Mouse (Mus musculus) midbrain, embryonic 13.5 days (tissue): ENCODE data around the gene Runx2. TPM values are rescaled to one million over a fixed set of nuclear protein-coding genes. Genes with fewer than 3 reads are reported as not detected.

Experiments
- ATAC-seq: fragments of 200-750 bp; cut with Nextera tagmentation; 2 replicates; pipeline ENCODE4 v1.8.0; 2017; ENCODE audit warnings: mild to moderate bottlenecking, moderate TSS enrichment, moderate library complexity
- H3K27ac ChIP-seq: fragments of 300-500 bp; sonication (generic); 2 replicates; pipeline ENCODE4 v1.5.1; 2015; ENCODE audit warnings: inconsistent platforms, mild to moderate bottlenecking, moderate library complexity
- H3K27me3 ChIP-seq: fragments of 300-500 bp; sonication (generic); 2 replicates; pipeline ENCODE4 v1.6.1; 2015; ENCODE audit warnings: mild to moderate bottlenecking, inconsistent platforms
- H3K36me3 ChIP-seq: fragments of 300-500 bp; sonication (generic); 2 replicates; pipeline ENCODE4 v1.6.1; 2015; ENCODE audit warnings: mild to moderate bottlenecking, inconsistent platforms
- H3K4me1 ChIP-seq: fragments of 300-500 bp; sonication (generic); replicated peaks from 2 replicates; pipeline ENCODE4 v1.6.1; 2015; ENCODE audit warnings: inconsistent platforms
- H3K4me2 ChIP-seq: fragments of 300-500 bp; sonication (generic); replicated peaks from 2 replicates; pipeline ENCODE4 v1.6.1; 2015; ENCODE audit warnings: moderate library complexity, mild to moderate bottlenecking, inconsistent platforms
- H3K4me3 ChIP-seq: fragments of 300-500 bp; sonication (generic); replicated peaks from 2 replicates; pipeline ENCODE4 v1.5.1; 2015; ENCODE audit warnings: mild to moderate bottlenecking, inconsistent platforms
- H3K9ac ChIP-seq: fragments of 300-500 bp; sonication (generic); replicated peaks from 2 replicates; pipeline ENCODE4 v1.6.1; 2015; ENCODE audit warnings: mild to moderate bottlenecking, inconsistent platforms
- H3K9me3 ChIP-seq: fragments of 300-500 bp; sonication (generic); 2 replicates; pipeline ENCODE4 v1.6.1; 2016; ENCODE audit warnings: mild to moderate bottlenecking, inconsistent platforms
- WGBS: fragments of 180-500 bp; shearing (Covaris S2); methylation state at CpG from one replicate; pipeline ENCODE4 v1.1.7; 2015; 5-methylcytosine and 5-hydroxymethylcytosine counted together
- polyA plus RNA-seq: library from polyadenylated mRNA; unstranded; fragments of >200 nt; fragmentation: Nextera tagmentation; extraction: Ambion mirVana; gene quantifications from 2 replicates; pipeline ENCODE4 v1.2.1, GENCODE M21; 2015

Gene Runx2
- 0.14 and 0.77 TPM in 2 replicates for polyA plus RNA-seq

DNA sequence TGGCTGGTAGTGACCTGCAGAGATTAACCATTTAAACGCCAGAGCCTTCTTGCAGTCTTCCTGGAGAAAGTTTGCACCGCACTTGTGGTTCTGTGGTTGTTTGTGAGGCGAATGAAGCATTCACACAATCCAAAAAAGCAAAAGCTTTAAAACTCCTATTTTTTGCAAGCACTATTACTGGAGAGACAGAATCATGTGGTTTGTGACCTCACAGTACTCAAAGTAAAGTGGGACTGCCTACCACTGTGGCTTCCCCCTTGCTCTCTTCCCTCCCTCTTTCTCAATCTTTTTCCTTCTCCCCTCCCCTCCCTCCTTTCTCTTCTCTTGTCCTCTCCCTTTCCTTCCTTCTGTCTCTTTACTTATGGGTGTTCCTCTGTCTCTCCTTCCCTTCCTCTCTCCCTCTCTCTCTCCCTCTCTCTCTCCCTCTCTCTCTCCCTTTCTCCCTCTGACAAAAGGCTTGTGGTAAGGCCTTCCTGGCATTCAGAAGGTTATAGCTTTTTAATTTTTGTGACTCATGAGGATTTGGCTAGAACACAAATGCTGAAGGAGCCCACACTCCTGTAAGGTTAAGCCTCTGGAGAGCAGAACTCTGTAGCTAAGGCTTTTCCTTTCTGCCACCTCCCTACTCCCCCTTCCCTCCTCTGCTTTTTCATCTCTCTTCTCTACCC, at the start of gene Runx2:
Gene Runx2 (minus strand): TSS at position 290 of the 668 bp plus-strand sequence.
- no peak within 1 kb of the TSS for H3K4me2 ChIP-seq

GRCm38 (mm10) chr17:44863165-44863564, 48.6 kb upstream of the Runx2 start:
- no peak overlapping the region for H3K27ac ChIP-seq
- ATAC-seq, result no peak
- H3K4me1 ChIP-seq, result no peaks in the 10 kb centered on the region
- H3K27me3 ChIP-seq, result no peaks in the 10 kb centered on the region
- WGBS, result 97% methylated on average over 6 of the region's 6 CpGs
- no peak overlapping the region for H3K4me3 ChIP-seq
- no peaks in the 10 kb centered on the region for H3K9me3 ChIP-seq
- H3K4me2 ChIP-seq, result no peak overlapping the region
- no peaks in the 10 kb centered on the region for H3K36me3 ChIP-seq
- H3K9ac ChIP-seq, result no peak overlapping the region

More for the DNA sequence above, at the start of gene Runx2:
- H3K9ac ChIP-seq, result no peak within 1 kb of the TSS
- WGBS, result 28% methylated on average over 3 of the region's 3 CpGs
- 0 out of 2 replicates have a peak, but pooled peaks cover 3% of the 10 kb centered on the region for H3K27me3 ChIP-seq
- peaks cover 13% of the 10 kb centered on the region; the same call in 1 of the 2 replicates for H3K4me1 ChIP-seq
- H3K4me3 ChIP-seq, result no peak within 1 kb of the TSS
- no peak within 1 kb of the TSS for H3K27ac ChIP-seq
- H3K36me3 ChIP-seq, result no peaks in the 10 kb centered on the region
- no peaks in the 10 kb centered on the region for H3K9me3 ChIP-seq
- ATAC-seq, result no peak

DNA sequence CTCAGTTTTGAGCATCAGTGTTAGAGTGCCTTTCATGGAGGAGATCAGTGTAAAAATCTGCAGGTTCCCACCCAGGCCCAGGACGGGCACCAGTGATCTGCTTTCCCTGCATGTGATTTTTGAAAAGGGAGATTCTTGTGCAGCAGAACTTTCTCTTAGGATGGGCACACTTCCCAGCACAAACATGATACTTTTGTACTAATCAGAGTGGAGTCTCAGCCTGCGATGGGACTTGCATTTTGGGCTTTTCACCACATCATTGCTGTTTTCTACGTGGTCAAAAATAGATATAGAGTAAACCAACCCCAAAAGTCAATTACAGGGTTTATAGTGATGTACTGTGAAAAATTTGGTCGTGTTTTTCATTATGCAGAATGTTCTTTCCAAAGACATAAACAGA, 27.6 kb upstream of the Runx2 start:
- no peaks in the 10 kb centered on the region for H3K9me3 ChIP-seq
- no peaks in the 10 kb centered on the region for H3K27me3 ChIP-seq
- H3K27ac ChIP-seq, result no peak overlapping the region
- no peak overlapping the region for H3K4me3 ChIP-seq
- H3K9ac ChIP-seq, result no peak overlapping the region
- WGBS, result 81% methylated on average over 4 of the region's 4 CpGs
- ATAC-seq, result no peak
- no peaks in the 10 kb centered on the region for H3K36me3 ChIP-seq
- no peaks in the 10 kb centered on the region for H3K4me1 ChIP-seq
- H3K4me2 ChIP-seq, result no peak overlapping the region

DNA sequence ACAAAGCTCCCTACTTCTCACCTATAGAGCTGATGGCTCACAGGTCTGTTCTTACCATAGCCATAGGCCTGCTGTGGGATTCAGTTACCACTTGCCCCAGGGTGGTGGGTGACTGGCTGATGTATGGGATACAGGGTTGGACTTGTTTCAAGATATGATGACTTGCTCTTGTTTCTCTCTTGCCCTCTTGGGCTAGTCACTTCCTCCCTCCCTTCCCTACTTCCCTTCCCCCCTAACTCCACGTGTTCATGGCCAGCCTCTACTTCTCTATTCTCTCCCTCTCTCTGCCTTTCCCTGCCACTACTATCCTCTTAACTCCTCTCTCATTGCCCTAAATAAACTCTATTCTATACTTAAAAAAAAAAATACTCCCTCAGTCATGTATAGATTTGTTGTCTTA, 16.6 kb upstream of the Runx2 start:
- ATAC-seq, result no peak
- WGBS, result 83% methylated on average over 1 of the region's 1 CpGs
- no peaks in the 10 kb centered on the region for H3K27me3 ChIP-seq
- H3K9me3 ChIP-seq, result no peaks in the 10 kb centered on the region
- H3K4me2 ChIP-seq, result no peak overlapping the region
- H3K4me3 ChIP-seq, result no peak overlapping the region
- no peaks in the 10 kb centered on the region for H3K4me1 ChIP-seq
- H3K36me3 ChIP-seq, result no peaks in the 10 kb centered on the region
- H3K9ac ChIP-seq, result no peak overlapping the region
- H3K27ac ChIP-seq, result no peak overlapping the region

DNA sequence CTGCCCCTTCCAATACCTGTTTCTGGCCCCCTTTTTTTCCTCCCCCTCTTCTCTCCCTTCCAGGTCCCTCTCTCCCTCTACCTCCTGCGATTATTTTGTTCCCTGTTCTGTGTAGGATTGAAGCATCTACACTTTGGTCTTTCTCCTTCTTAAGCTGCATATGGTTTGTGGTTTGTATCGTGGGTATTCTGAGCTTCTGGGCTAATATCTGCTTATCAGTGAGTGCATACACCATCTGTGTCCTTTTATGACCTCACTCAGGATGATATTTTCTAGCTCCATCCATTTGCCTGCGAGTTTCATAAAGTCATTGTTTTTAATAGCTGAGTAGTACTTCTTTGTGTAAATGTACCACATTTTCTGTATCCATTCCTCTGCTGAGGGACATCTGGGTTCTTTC, 15.0 kb upstream of the Runx2 start:
- H3K4me1 ChIP-seq, result no peaks in the 10 kb centered on the region
- H3K4me2 ChIP-seq, result no peak overlapping the region
- no peaks in the 10 kb centered on the region for H3K9me3 ChIP-seq
- no peaks in the 10 kb centered on the region for H3K36me3 ChIP-seq
- H3K4me3 ChIP-seq, result no peak overlapping the region
- WGBS, result 89% methylated on average over 3 of the region's 3 CpGs
- H3K27me3 ChIP-seq, result no peaks in the 10 kb centered on the region
- no peak overlapping the region for H3K9ac ChIP-seq
- no peak overlapping the region for H3K27ac ChIP-seq
- no peak for ATAC-seq

GRCm38 (mm10) chr17:44827964-44828363, 13.4 kb upstream of the Runx2 start:
- H3K36me3 ChIP-seq, result no peaks in the 10 kb centered on the region
- no peaks in the 10 kb centered on the region for H3K9me3 ChIP-seq
- H3K4me2 ChIP-seq, result no peak overlapping the region
- no peak overlapping the region for H3K4me3 ChIP-seq
- no peak overlapping the region for H3K27ac ChIP-seq
- no peaks in the 10 kb centered on the region for H3K27me3 ChIP-seq
- H3K9ac ChIP-seq, result no peak overlapping the region
- H3K4me1 ChIP-seq, result no peaks in the 10 kb centered on the region
- ATAC-seq, result no peak
- WGBS, result 84% methylated on average over 4 of the region's 4 CpGs

GRCm38 (mm10) chr17:44827124-44827523, 12.5 kb upstream of the Runx2 start:
- Histone ChIP-seq H3K4me1 (no peaks in the 10 kb centered on the region), H3K27ac (no peak overlapping the region), H3K36me3 (no peaks in the 10 kb centered on the region), H3K4me2 (no peak overlapping the region), H3K27me3 (no peaks in the 10 kb centered on the region), H3K9ac (no peak overlapping the region), H3K4me3 (no peak overlapping the region), H3K9me3 (no peaks in the 10 kb centered on the region)
- WGBS, result 92% methylated on average over 3 of the region's 3 CpGs
- ATAC-seq, result no peak

DNA sequence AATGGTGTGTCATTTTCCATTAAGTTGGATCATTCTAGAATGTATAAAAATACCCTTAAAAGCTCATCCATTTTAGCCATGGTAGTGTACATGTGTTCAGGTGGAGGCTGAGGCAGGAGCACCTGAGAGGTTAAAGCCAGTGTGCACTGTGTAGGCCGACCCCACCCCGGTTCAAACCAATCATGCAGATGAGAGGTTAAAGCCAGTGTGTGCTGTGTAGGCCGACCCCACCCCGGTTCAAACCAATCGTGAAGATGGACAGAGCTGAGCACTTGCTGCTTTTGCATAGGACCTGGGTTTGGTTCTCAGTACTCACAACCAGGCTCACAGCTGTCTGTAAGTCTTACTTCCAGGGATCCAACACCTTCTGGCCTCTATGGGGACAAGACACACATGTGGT, 7.3 kb upstream of the Runx2 start:
- ATAC-seq, result no peak
- WGBS, result 92% methylated on average over 5 of the region's 5 CpGs

DNA sequence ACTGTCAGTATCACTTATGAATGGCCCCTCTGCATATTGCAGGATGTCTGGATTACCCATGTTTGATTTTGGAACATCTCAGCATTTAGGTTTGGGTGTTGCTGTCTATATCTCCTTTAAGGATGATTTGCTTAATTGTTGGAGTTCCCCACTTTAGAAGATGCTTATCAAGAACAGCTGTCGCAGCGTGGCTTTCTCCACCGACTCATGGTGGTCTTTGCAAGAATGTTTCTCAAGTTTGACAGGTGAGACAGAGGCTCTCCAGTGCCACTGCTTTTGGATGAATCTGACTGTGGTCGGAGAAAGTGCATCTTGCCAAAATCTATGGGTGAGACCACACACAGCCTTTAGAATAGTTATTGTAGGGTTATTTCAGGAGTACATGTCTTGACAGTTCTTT, 5.2 kb upstream of the Runx2 start:
- no peak overlapping the region for H3K9ac ChIP-seq
- no peaks in the 10 kb centered on the region for H3K36me3 ChIP-seq
- no peak for ATAC-seq
- H3K4me1 ChIP-seq, result peaks cover 5% of the 10 kb centered on the region; the same call in 1 of the 2 replicates
- H3K4me2 ChIP-seq, result no peak overlapping the region
- H3K9me3 ChIP-seq, result no peaks in the 10 kb centered on the region
- H3K27me3 ChIP-seq, result no peaks in the 10 kb centered on the region
- H3K27ac ChIP-seq, result no peak overlapping the region
- no peak overlapping the region for H3K4me3 ChIP-seq
- WGBS, result 67% methylated on average over 4 of the region's 4 CpGs

More for the DNA sequence above, 7.3 kb upstream of the Runx2 start:
- H3K27me3 ChIP-seq, result no peaks in the 10 kb centered on the region
- no peak overlapping the region for H3K4me3 ChIP-seq
- H3K4me1 ChIP-seq, result no peaks in the 10 kb centered on the region
- no peaks in the 10 kb centered on the region for H3K9me3 ChIP-seq
- H3K27ac ChIP-seq, result no peak overlapping the region
- no peak overlapping the region for H3K4me2 ChIP-seq
- H3K36me3 ChIP-seq, result no peaks in the 10 kb centered on the region
- H3K9ac ChIP-seq, result no peak overlapping the region

- Histone ChIP-seq H3K4me1 (peaks cover 13% of the 10 kb centered on the region; the same call in 1 of the 2 replicates), H3K9me3 (no peaks in the 10 kb centered on the region), H3K4me2 (no peak overlapping the region), H3K36me3 (no peaks in the 10 kb centered on the region), H3K27ac (no peak overlapping the region), H3K27me3 (0 out of 2 replicates have a peak, but pooled peaks cover 3% of the 10 kb centered on the region), H3K4me3 (no peak overlapping the region), H3K9ac (no peak overlapping the region)
- 83% methylated on average over 2 of the region's 2 CpGs for WGBS
- ATAC-seq, result no peak
These were observed 4.2 kb upstream of the Runx2 start for GRCm38 (mm10) chr17:44818825-44819224.

DNA sequence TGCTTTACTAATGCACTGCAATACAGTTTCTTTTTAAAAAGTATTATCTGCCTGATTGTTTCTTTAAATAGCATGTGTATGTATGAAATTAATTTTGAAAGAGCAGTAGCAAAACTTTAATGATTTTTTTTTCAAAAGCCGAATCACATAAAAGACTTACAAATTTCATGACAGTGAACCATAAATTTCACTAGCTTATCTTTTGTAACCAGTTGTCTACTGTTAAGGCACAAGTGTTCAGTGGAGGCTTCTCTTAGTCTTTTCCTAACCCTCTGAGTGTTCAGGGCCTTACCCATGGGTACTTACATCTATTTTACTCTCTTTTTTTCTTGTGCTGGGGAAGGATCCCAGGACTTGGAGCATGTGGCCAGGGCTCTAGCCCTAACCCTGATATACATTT, 7.6 kb downstream of the Runx2 start:
- Histone ChIP-seq H3K4me2 (no peak overlapping the region), H3K27ac (no peak overlapping the region), H3K9ac (no peak overlapping the region), H3K9me3 (no peaks in the 10 kb centered on the region), H3K4me1 (no peaks in the 10 kb centered on the region), H3K36me3 (no peaks in the 10 kb centered on the region), H3K4me3 (no peak overlapping the region), H3K27me3 (no peaks in the 10 kb centered on the region)
- ATAC-seq, result no peak
- 85% methylated on average over 1 of the region's 1 CpGs for WGBS

DNA sequence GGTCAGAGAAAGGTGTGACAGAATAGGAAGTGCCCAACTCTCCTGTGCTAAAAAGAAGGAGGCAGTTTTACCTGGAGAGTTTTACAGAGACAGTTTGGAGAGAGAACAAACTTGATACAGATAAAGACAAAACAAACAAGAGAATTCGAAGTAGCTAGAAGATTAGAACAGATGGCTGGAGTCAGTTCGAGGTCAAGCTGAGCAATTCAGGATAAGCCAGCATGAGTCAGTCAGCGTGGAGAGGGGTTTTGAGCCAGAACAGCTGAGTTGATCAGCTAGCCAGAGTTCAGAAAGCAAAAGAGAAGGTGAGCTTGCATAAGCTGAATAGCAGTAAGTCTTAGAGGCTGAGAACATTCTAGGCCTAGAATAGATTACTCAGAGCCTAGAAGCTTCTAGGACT, 17.3 kb downstream of the Runx2 start:
- Histone ChIP-seq H3K9me3 (no peaks in the 10 kb centered on the region), H3K27me3 (no peaks in the 10 kb centered on the region), H3K9ac (no peak overlapping the region), H3K4me2 (no peak overlapping the region), H3K36me3 (no peaks in the 10 kb centered on the region), H3K4me3 (no peak overlapping the region), H3K4me1 (no peaks in the 10 kb centered on the region), H3K27ac (no peak overlapping the region)
- no peak for ATAC-seq
- WGBS, result 46% methylated on average over 3 of the region's 3 CpGs
